Mouse (Mus musculus): Measurements from ENCODE around the gene Dpf2. TPM values are rescaled to one million over a fixed set of nuclear protein-coding genes. Genes with fewer than 3 reads are reported as not detected.

Dpf2 gene
- total and polyA plus RNA-seq, 2 experiments = 10.3 to 40.0 TPM

DNA sequence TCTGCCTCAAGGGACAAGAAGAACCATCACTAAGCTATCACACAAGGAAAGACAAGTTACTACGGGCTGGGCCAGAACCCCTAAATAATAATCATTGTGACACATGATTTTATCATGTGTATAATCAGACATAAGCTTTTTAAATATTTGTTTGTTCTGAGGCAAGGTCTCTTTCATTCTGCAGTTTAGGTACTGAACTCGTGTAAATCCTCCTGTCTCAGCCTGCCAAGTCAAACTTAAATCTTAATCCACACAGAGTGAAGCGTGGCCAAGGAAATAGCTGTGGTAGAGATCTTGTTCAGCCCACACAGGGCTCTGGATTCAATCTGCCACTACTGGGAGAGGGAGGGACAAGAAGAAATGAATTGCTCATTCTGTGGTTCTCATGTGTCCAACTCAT lies 5.5 kb downstream of the Dpf2 start:
- H3K27ac ChIP-seq (replicated peaks; ENCODE audit: insufficient read depth, low read depth, low read length) = no peak overlapping the region
- no peak for TF ChIP-seq CTCF (IDR thresholded peaks at IDR 0.05; ENCODE audit: low read depth, low read length)
- no peak for TF ChIP-seq POLR2A (IDR thresholded peaks at IDR 0.05; ENCODE audit: extremely low read depth, insufficient read depth, low read length)
- no peak overlapping the region for H3K9ac ChIP-seq (ENCODE audit: low read depth, low read length)
- H3K4me1 ChIP-seq (ENCODE audit: control insufficient read depth, insufficient read depth, low read length) = peaks cover 7% of the 10 kb centered on the region; the same call in 1 of the 2 replicates
- H3K79me2 ChIP-seq (ENCODE audit: control insufficient read depth, insufficient read depth, low read length) = peaks cover 29% of the 10 kb centered on the region
- WGBS = 67% methylated on average over 3 of the region's 3 CpGs
- DNase-seq (ENCODE audit: extremely low read depth, low read depth, low spot score) = no peak
- peaks cover 44% of the 10 kb centered on the region for H3K36me3 ChIP-seq (ENCODE audit: control insufficient read depth, insufficient read depth, low read length)
- H3K4me3 ChIP-seq (ENCODE audit: insufficient read depth, low read depth, low read length) = no peak overlapping the region
- H3K27me3 ChIP-seq (ENCODE audit: control insufficient read depth, insufficient read depth, low read length) = no peaks in the 10 kb centered on the region

DNA sequence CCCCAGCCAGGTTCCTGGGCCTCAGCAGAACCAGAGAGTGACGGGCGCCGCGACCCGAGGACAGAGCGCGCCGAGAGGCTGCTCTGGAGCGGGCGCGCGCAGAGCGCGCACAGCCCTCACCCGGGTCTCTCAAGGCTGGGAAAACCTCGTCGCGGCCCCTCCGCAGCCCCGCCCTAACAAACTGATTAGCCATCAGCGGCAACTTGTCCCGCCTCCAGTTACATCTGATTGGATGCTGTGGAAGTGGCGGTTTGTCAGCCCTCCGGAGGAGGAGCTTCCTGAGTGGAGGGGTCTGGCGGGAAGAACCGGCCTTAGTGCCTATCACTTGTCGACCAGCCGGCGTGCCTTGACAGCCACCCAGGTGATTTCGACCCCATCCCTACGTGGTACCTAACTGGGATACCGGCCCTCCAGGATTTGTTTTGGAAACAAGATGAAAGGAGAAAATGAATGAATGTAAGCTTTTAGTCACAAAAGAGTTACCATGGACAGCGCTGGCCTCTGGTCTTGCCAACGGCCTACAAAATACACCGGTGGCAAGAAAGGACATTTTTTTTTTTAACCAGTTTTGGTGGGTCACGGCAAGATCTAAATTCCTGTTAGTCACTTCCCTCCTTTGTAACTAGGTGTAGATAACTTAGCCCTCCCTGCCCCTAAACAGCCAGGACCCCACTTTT lies 18.7 kb downstream of the Dpf2 start, which contains the start of gene Tigd3:
Tigd3 (minus strand) TSS at position 148 of the 677 bp plus-strand sequence.
- Histone ChIP-seq H3K27me3 (ENCODE audit: control insufficient read depth, insufficient read depth, low read length) (no peaks in the 10 kb centered on the region), H3K4me1 (ENCODE audit: control insufficient read depth, insufficient read depth, low read length) (peaks cover 6% of the 10 kb centered on the region), H3K27ac (replicated peaks; ENCODE audit: insufficient read depth, low read depth, low read length) (no peak within 1 kb of the TSS), H3K36me3 (ENCODE audit: control insufficient read depth, insufficient read depth, low read length) (peaks cover 12% of the 10 kb centered on the region; the same call in 1 of the 2 replicates), H3K4me3 (ENCODE audit: insufficient read depth, low read depth, low read length) (peak within 1 kb of the TSS; percentile 54), H3K79me2 (ENCODE audit: control insufficient read depth, insufficient read depth, low read length) (no peaks in the 10 kb centered on the region), H3K9ac (ENCODE audit: low read depth, low read length) (peak within 1 kb of the TSS; percentile 63)
- peak; percentile 58 for DNase-seq (ENCODE audit: extremely low read depth, low read depth, low spot score)
- 2% methylated on average over 36 of the region's 36 CpGs for WGBS
- TF ChIP-seq CTCF (IDR thresholded peaks at IDR 0.05; ENCODE audit: low read depth, low read length) (no peak), POLR2A (IDR thresholded peaks at IDR 0.05; ENCODE audit: extremely low read depth, insufficient read depth, low read length) (no peak)

DNA sequence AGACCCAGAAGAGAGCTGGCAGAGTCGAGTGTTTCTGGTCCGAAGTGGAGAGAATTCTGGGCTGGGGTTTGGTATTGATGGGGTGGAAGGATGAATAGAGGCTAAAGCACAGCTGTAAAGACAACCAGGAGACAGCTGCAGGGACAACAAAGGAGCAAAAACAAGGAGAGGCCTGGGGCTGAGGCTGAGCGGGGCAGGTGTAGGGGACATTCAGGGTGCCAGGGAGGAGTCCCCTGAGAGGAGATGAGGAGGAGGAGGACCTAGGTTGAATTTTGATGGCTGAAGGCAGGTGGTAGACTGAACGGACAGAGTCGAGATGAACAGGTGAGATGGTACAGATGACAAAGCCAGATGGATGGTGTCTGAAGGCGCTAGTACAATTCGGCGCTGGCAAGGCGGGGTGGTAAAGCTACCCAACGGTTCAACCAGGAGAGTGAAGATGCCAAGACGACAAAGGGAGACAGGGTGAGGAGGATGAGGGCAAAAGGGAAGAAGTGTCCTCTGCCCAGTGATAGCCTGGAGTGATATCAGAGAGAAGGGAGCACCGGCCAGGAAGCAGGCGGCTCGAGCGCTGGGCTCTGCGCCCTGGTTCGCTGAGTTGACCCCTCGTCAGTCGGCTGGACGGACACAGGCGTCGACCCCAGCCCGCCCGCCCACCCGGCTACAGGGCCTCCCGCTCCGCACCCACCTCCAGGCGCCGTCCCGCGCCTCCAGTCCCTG lies 19.4 kb downstream of the Dpf2 start:
- H3K27ac ChIP-seq (replicated peaks; ENCODE audit: insufficient read depth, low read depth, low read length) = no peak overlapping the region
- DNase-seq (ENCODE audit: extremely low read depth, low read depth, low spot score) = no peak
- peaks cover 7% of the 10 kb centered on the region; the same call in 1 of the 2 replicates for H3K36me3 ChIP-seq (ENCODE audit: control insufficient read depth, insufficient read depth, low read length)
- no peaks in the 10 kb centered on the region for H3K27me3 ChIP-seq (ENCODE audit: control insufficient read depth, insufficient read depth, low read length)
- peak overlapping the region; percentile 63 for H3K9ac ChIP-seq (ENCODE audit: low read depth, low read length)
- 19% methylated on average over 29 of the region's 31 CpGs for whole genome bisulfite sequencing
- no peaks in the 10 kb centered on the region for H3K79me2 ChIP-seq (ENCODE audit: control insufficient read depth, insufficient read depth, low read length)
- H3K4me1 ChIP-seq (ENCODE audit: control insufficient read depth, insufficient read depth, low read length) = peaks cover 8% of the 10 kb centered on the region
- TF ChIP-seq POLR2A (IDR thresholded peaks at IDR 0.05; ENCODE audit: extremely low read depth, insufficient read depth, low read length) (no peak), CTCF (IDR thresholded peaks at IDR 0.05; ENCODE audit: low read depth, low read length) (no peak)
- H3K4me3 ChIP-seq (ENCODE audit: insufficient read depth, low read depth, low read length) = peak overlapping the region; percentile 54

DNA sequence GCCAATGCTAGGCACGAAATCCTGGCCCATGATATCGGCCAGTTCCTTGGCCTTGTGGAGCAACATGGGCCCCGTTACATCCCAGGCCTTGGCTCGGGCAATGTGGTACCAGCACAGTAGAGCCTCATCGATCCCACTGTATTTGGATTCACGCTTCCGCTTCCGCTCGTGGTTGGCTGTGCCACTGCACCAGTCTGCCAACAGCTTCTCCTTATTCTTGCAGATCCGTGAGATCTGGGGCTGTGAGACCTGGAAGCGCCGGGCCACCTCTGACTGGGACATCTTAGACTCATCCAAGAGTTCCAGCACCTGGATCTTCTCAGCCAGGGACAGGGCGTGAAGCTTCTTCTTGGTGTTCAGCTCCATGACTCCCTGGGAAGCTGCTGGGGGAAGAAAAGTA lies 20.1 kb downstream of the Dpf2 start:
- no peak overlapping the region for H3K9ac ChIP-seq (ENCODE audit: low read depth, low read length)
- 94% methylated on average over 13 of the region's 13 CpGs for WGBS
- no peaks in the 10 kb centered on the region for H3K79me2 ChIP-seq (ENCODE audit: control insufficient read depth, insufficient read depth, low read length)
- DNase-seq (ENCODE audit: extremely low read depth, low read depth, low spot score) = no peak
- H3K4me3 ChIP-seq (ENCODE audit: insufficient read depth, low read depth, low read length) = no peak overlapping the region
- TF ChIP-seq CTCF (IDR thresholded peaks at IDR 0.05; ENCODE audit: low read depth, low read length) (no peak), POLR2A (IDR thresholded peaks at IDR 0.05; ENCODE audit: extremely low read depth, insufficient read depth, low read length) (no peak)
- H3K27ac ChIP-seq (replicated peaks; ENCODE audit: insufficient read depth, low read depth, low read length) = no peak overlapping the region
- peaks cover 12% of the 10 kb centered on the region for H3K4me1 ChIP-seq (ENCODE audit: control insufficient read depth, insufficient read depth, low read length)
- H3K36me3 ChIP-seq (ENCODE audit: control insufficient read depth, insufficient read depth, low read length) = peaks cover 5% of the 10 kb centered on the region; the same call in 1 of the 2 replicates
- H3K27me3 ChIP-seq (ENCODE audit: control insufficient read depth, insufficient read depth, low read length) = no peaks in the 10 kb centered on the region

DNA sequence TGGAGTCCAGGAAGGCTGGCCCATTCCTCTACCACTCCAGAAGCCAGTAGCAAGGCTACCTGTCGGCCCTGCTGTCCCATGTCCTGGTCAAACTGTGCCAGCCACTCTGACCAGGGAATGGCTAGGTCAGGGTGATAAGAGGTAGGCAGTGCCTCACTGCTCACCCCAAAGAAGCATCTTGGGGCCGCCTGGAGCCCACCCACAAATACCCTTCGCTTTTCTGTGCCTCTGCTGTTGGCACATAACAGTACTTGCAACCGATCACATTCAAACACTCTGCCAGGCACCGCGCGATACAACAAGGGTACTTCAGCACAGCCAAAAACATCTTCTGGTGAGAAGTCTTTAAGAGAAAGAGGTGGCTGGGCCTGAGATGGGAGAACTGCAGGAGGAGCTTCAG lies 20.5 kb downstream of the Dpf2 start:
- no peak for DNase-seq (ENCODE audit: extremely low read depth, low read depth, low spot score)
- no peaks in the 10 kb centered on the region for H3K79me2 ChIP-seq (ENCODE audit: control insufficient read depth, insufficient read depth, low read length)
- H3K27ac ChIP-seq (replicated peaks; ENCODE audit: insufficient read depth, low read depth, low read length) = no peak overlapping the region
- H3K36me3 ChIP-seq (ENCODE audit: control insufficient read depth, insufficient read depth, low read length) = peaks cover 5% of the 10 kb centered on the region; the same call in 1 of the 2 replicates
- H3K4me1 ChIP-seq (ENCODE audit: control insufficient read depth, insufficient read depth, low read length) = peaks cover 14% of the 10 kb centered on the region
- no peaks in the 10 kb centered on the region for H3K27me3 ChIP-seq (ENCODE audit: control insufficient read depth, insufficient read depth, low read length)
- WGBS = 99% methylated on average over 7 of the region's 7 CpGs
- H3K4me3 ChIP-seq (ENCODE audit: insufficient read depth, low read depth, low read length) = no peak overlapping the region
- TF ChIP-seq POLR2A (IDR thresholded peaks at IDR 0.05; ENCODE audit: extremely low read depth, insufficient read depth, low read length) = no peak
- no peak for TF ChIP-seq CTCF (IDR thresholded peaks at IDR 0.05; ENCODE audit: low read depth, low read length)
- no peak overlapping the region for H3K9ac ChIP-seq (ENCODE audit: low read depth, low read length)
